Mouse (Mus musculus): ENCODE data around the gene Zfp444.
"Not testable (repeated sequence)": the region's sequence is repeated elsewhere in the genome, so short reads cannot be mapped to it uniquely, and the experiment has no call there.

Zfp444 gene

GRCm38 (mm10) chr7:6155901-6156411 is 16.1 kb upstream of the Zfp444 start, which contains the start of gene Zfp787:
TSS of gene Zfp787 (minus strand) at chr7:6155997.
- in situ Hi-C loops (cut with MboI; ENCODE audit: low pct_unique_long_range_greater_than_20kb in 1 of 2, low sequenced_read_pairs in 2 of 2, unreplicated experiment in 1 of 2), result no loop called here

GRCm38 (mm10) chr7:6156901-6157472 is 15.0 kb upstream of the Zfp444 start:
- in situ Hi-C loops (cut with MboI; ENCODE audit: low pct_unique_long_range_greater_than_20kb in 1 of 2, low sequenced_read_pairs in 2 of 2, unreplicated experiment in 1 of 2), result no loop called here

GRCm38 (mm10) chr7:6157479-6157878 is 14.5 kb upstream of the Zfp444 start:
- in situ Hi-C loops (cut with MboI; ENCODE audit: low pct_unique_long_range_greater_than_20kb in 1 of 2, low sequenced_read_pairs in 2 of 2, unreplicated experiment in 1 of 2), result no loop called here

GRCm38 (mm10) chr7:6159604-6160003 is 12.4 kb upstream of the Zfp444 start:
- in situ Hi-C loops (cut with MboI; ENCODE audit: low pct_unique_long_range_greater_than_20kb in 1 of 2, low sequenced_read_pairs in 2 of 2, unreplicated experiment in 1 of 2), result no loop called here

- in situ Hi-C loops (cut with MboI; ENCODE audit: low pct_unique_long_range_greater_than_20kb in 1 of 2, low sequenced_read_pairs in 2 of 2, unreplicated experiment in 1 of 2), result no loop called here
These were observed 10.5 kb upstream of the Zfp444 start for GRCm38 (mm10) chr7:6161541-6161940.

- in situ Hi-C loops (cut with MboI; ENCODE audit: low pct_unique_long_range_greater_than_20kb in 1 of 2, low sequenced_read_pairs in 2 of 2, unreplicated experiment in 1 of 2), result no loop called here
These were observed 9.9 kb upstream of the Zfp444 start for GRCm38 (mm10) chr7:6162172-6162571.

GRCm38 (mm10) chr7:6164671-6165070 is 7.4 kb upstream of the Zfp444 start:
- in situ Hi-C loops (cut with MboI; ENCODE audit: low pct_unique_long_range_greater_than_20kb in 1 of 2, low sequenced_read_pairs in 2 of 2, unreplicated experiment in 1 of 2), result no loop called here

GRCm38 (mm10) chr7:6169403-6169802 is 2.6 kb upstream of the Zfp444 start:
- in situ Hi-C loops (cut with MboI; ENCODE audit: low pct_unique_long_range_greater_than_20kb in 1 of 2, low sequenced_read_pairs in 2 of 2, unreplicated experiment in 1 of 2), result no loop called here

GRCm38 (mm10) chr7:6170391-6170790 is 1.6 kb upstream of the Zfp444 start:
- in situ Hi-C loops (cut with MboI; ENCODE audit: low pct_unique_long_range_greater_than_20kb in 1 of 2, low sequenced_read_pairs in 2 of 2, unreplicated experiment in 1 of 2), result no loop called here

GRCm38 (mm10) chr7:6170871-6171270 is 1.2 kb upstream of the Zfp444 start:
- in situ Hi-C loops (cut with MboI; ENCODE audit: low pct_unique_long_range_greater_than_20kb in 1 of 2, low sequenced_read_pairs in 2 of 2, unreplicated experiment in 1 of 2), result no loop called here

GRCm38 (mm10) chr7:6171444-6172005 is 501 bp upstream of the Zfp444 start:
- in situ Hi-C loops (cut with MboI; ENCODE audit: low pct_unique_long_range_greater_than_20kb in 1 of 2, low sequenced_read_pairs in 2 of 2, unreplicated experiment in 1 of 2), result no loop called here

GRCm38 (mm10) chr7:6172674-6173244 is 733 bp downstream of the Zfp444 start:
- in situ Hi-C loops (cut with MboI; ENCODE audit: low pct_unique_long_range_greater_than_20kb in 1 of 2, low sequenced_read_pairs in 2 of 2, unreplicated experiment in 1 of 2), result no loop called here

- in situ Hi-C loops (cut with MboI; ENCODE audit: low pct_unique_long_range_greater_than_20kb in 1 of 2, low sequenced_read_pairs in 2 of 2, unreplicated experiment in 1 of 2), result no loop called here
These were observed 1.8 kb downstream of the Zfp444 start for GRCm38 (mm10) chr7:6173872-6174271.

GRCm38 (mm10) chr7:6174365-6174987 is 2.5 kb downstream of the Zfp444 start:
- in situ Hi-C loops (cut with MboI; ENCODE audit: low pct_unique_long_range_greater_than_20kb in 1 of 2, low sequenced_read_pairs in 2 of 2, unreplicated experiment in 1 of 2), result not testable (repeated sequence)

GRCm38 (mm10) chr7:6179013-6179412 is 7.0 kb downstream of the Zfp444 start:
- in situ Hi-C loops (cut with MboI; ENCODE audit: low pct_unique_long_range_greater_than_20kb in 1 of 2, low sequenced_read_pairs in 2 of 2, unreplicated experiment in 1 of 2), result no loop called here

GRCm38 (mm10) chr7:6182882-6183281 is 10.9 kb downstream of the Zfp444 start:
- in situ Hi-C loops (cut with MboI; ENCODE audit: low pct_unique_long_range_greater_than_20kb in 1 of 2, low sequenced_read_pairs in 2 of 2, unreplicated experiment in 1 of 2), result no loop called here

- in situ Hi-C loops (cut with MboI; ENCODE audit: low pct_unique_long_range_greater_than_20kb in 1 of 2, low sequenced_read_pairs in 2 of 2, unreplicated experiment in 1 of 2), result no loop called here
These were observed 11.8 kb downstream of the Zfp444 start for GRCm38 (mm10) chr7:6183802-6184201.

- in situ Hi-C loops (cut with MboI; ENCODE audit: low pct_unique_long_range_greater_than_20kb in 1 of 2, low sequenced_read_pairs in 2 of 2, unreplicated experiment in 1 of 2), result no loop called here
These were observed 12.5 kb downstream of the Zfp444 start for GRCm38 (mm10) chr7:6184521-6184920.

GRCm38 (mm10) chr7:6185391-6185790 is 13.4 kb downstream of the Zfp444 start:
- in situ Hi-C loops (cut with MboI; ENCODE audit: low pct_unique_long_range_greater_than_20kb in 1 of 2, low sequenced_read_pairs in 2 of 2, unreplicated experiment in 1 of 2), result loop anchor here in 1 of 2 experiments (5.0 kb wide), 1 partner anchor 58 kb away; no protein-coding TSS in a partner anchor
